Mouse (Mus musculus) right cerebral cortex, adult 18-20 months (tissue): ENCODE data around the gene Smim4.

Source experiments
- DNase-seq: peaks from one replicate; pipeline ENCODE4 v3.0.0; 2022; ENCODE audit warnings: mixed read lengths

The Smim4 gene

GRCm38 (mm10) chr14:31112187-31112586 is 16.6 kb downstream of the Smim4 start:
- DNase-seq = no peak

- no peak for DNase-seq
Observed at GRCm38 (mm10) chr14:31110613-31111012, 18.1 kb downstream of the Smim4 start.

- DNase-seq = no peak
Observed at GRCm38 (mm10) chr14:31105156-31105555, 23.6 kb downstream of the Smim4 start.

- no peak for DNase-seq
Observed at GRCm38 (mm10) chr14:31089918-31090317, 38.8 kb downstream of the Smim4 start.

GRCm38 (mm10) chr14:31088515-31088914 is 40.2 kb downstream of the Smim4 start:
- no peak for DNase-seq

GRCm38 (mm10) chr14:31087433-31087832 is 41.3 kb downstream of the Smim4 start:
- DNase-seq = no peak

- no peak for DNase-seq
Observed at GRCm38 (mm10) chr14:31081147-31081546, 47.6 kb downstream of the Smim4 start.

- no peak for DNase-seq
Observed at GRCm38 (mm10) chr14:31079313-31080028, 49.3 kb downstream of the Smim4 start.

- DNase-seq = no peak
Observed at GRCm38 (mm10) chr14:31078597-31079208, 50.1 kb downstream of the Smim4 start.

GRCm38 (mm10) chr14:31069086-31069733 is 59.5 kb downstream of the Smim4 start:
- no peak for DNase-seq

GRCm38 (mm10) chr14:31062277-31062676 is 66.5 kb downstream of the Smim4 start:
- DNase-seq = no peak

GRCm38 (mm10) chr14:31045817-31046216 is 82.9 kb downstream of the Smim4 start:
- no peak for DNase-seq

GRCm38 (mm10) chr14:31045296-31045695 is 83.5 kb downstream of the Smim4 start:
- no peak for DNase-seq
